15 mouse cellular contexts compared by ENCODE assay signal in genomic region chr10:80238306-80238705, GRCm38 (mm10).
"Had no signal": no experiment of that assay in that cellular context is flagged by ENCODE, and none has a peak within 500 bp of the region (broad histone marks: within the 10 kb centered on the region; RNA-seq: fewer than 3 reads in every experiment).

No protein-coding gene starts in this region.

- H3K4me3 ChIP-seq: kidney, embryonic 15.5 days; limb, embryonic 13.5 days; liver, embryonic 12.5 days; myocyte; neural tube, embryonic 13.5 days had no signal

- H3K9ac ChIP-seq: kidney, embryonic 15.5 days; limb, embryonic 13.5 days; liver, embryonic 12.5 days; lung, embryonic 14.5 days; neural tube, embryonic 13.5 days had no signal

- H3K4me2 ChIP-seq: kidney, embryonic 15.5 days; limb, embryonic 13.5 days; liver, embryonic 12.5 days; lung, embryonic 14.5 days; neural tube, embryonic 13.5 days had no signal

- H3K27ac ChIP-seq: kidney, embryonic 15.5 days; limb, embryonic 13.5 days; liver, embryonic 12.5 days; neural tube, embryonic 13.5 days had no signal

- DNase-seq: left cerebral cortex, postnatal 4 days; lung, embryonic 14.5 days; lung, postnatal 10 days; lung, postnatal 4 days; retina, postnatal 1 day; right cerebral cortex, postnatal 4 days; spleen, adult 18-20 months; thymus, adult 18-20 months; thymus, postnatal 14 days had no signal

- ATAC-seq: intestine, embryonic 16.5 days; liver, embryonic 12.5 days had no signal

- H3K27me3 ChIP-seq: kidney, embryonic 15.5 days; limb, embryonic 13.5 days; liver, embryonic 12.5 days; neural tube, embryonic 13.5 days had no signal

- H3K9me3 ChIP-seq: kidney, embryonic 15.5 days; limb, embryonic 13.5 days; liver, embryonic 12.5 days; neural tube, embryonic 13.5 days had no signal
